Mouse (Mus musculus) forebrain, embryonic 13.5 days (tissue): Measurements from ENCODE around the gene Cdyl2. TPM values are rescaled to one million over a fixed set of nuclear protein-coding genes. Genes with fewer than 3 reads are reported as not detected.

ENCODE experiments used
- ATAC-seq: fragments of 200-750 bp; cut with Nextera tagmentation; 2 replicates; pipeline ENCODE4 v1.8.0; 2017
- H3K27ac ChIP-seq: fragments of 300-500 bp; sonication (generic); 2 replicates; pipeline ENCODE4 v1.5.1; 2015; ENCODE audit warnings: inconsistent platforms, mild to moderate bottlenecking, moderate library complexity
- H3K27me3 ChIP-seq: fragments of 300-500 bp; sonication (generic); 2 replicates; pipeline ENCODE4 v1.6.1; 2015; ENCODE audit warnings: mild to moderate bottlenecking, inconsistent platforms
- H3K36me3 ChIP-seq: fragments of 300-500 bp; sonication (generic); 2 replicates; pipeline ENCODE4 v1.6.1; 2015; ENCODE audit warnings: mild to moderate bottlenecking, inconsistent platforms; ENCODE audit not compliant: poor library complexity, severe bottlenecking
- H3K4me1 ChIP-seq: fragments of 300-500 bp; sonication (generic); 2 replicates; pipeline ENCODE4 v1.6.1; 2015; ENCODE audit warnings: inconsistent platforms
- H3K4me2 ChIP-seq: fragments of 300-500 bp; sonication (generic); 2 replicates; pipeline ENCODE4 v1.6.1; 2015; ENCODE audit warnings: inconsistent platforms, mild to moderate bottlenecking, moderate library complexity
- H3K4me3 ChIP-seq: fragments of 300-500 bp; sonication (generic); 2 replicates; pipeline ENCODE4 v1.5.1; 2015; ENCODE audit warnings: mild to moderate bottlenecking, inconsistent platforms
- H3K9ac ChIP-seq: fragments of 300-500 bp; sonication (generic); 2 replicates; pipeline ENCODE4 v1.6.1; 2015; ENCODE audit warnings: mild to moderate bottlenecking, inconsistent platforms
- H3K9me3 ChIP-seq: fragments of 300-500 bp; sonication (generic); replicated peaks from 2 replicates; pipeline ENCODE4 v1.6.1; 2016; ENCODE audit warnings: inconsistent platforms
- WGBS: fragments of 180-500 bp; shearing (Covaris S2); methylation state at CpG from one replicate; pipeline ENCODE4 v1.1.7; 2015; 5-methylcytosine and 5-hydroxymethylcytosine counted together
- polyA plus RNA-seq: library from polyadenylated mRNA; unstranded; fragments of >200 nt; fragmentation: Nextera tagmentation; extraction: Ambion mirVana; gene quantifications from 2 replicates; pipeline ENCODE4 v1.2.1, GENCODE M21; 2015

Gene Cdyl2
- polyA plus RNA-seq, 1 experiment from 2014 or later: 7.0 TPM

DNA sequence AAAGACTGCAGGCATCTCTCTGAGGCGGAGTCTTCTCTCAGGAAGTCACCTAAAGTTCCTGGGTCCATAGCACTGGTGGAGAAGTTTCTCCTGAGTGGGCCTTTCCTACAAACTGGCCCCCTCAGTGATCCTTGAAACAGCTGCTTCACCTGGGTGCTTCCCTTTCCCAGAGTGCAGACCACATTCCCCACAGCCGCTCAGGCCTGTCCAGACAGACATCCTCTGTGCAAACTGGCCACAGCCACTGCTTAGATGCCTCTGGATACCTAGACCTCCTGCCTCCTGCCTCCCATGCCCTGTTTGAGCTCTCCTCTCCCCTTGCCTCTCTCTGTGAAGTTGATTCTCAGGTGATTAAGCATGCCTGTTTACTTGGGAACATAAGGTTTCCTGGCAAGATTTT lies 156.1 kb downstream of the Cdyl2 start:
- H3K9ac ChIP-seq: no peak overlapping the region

DNA sequence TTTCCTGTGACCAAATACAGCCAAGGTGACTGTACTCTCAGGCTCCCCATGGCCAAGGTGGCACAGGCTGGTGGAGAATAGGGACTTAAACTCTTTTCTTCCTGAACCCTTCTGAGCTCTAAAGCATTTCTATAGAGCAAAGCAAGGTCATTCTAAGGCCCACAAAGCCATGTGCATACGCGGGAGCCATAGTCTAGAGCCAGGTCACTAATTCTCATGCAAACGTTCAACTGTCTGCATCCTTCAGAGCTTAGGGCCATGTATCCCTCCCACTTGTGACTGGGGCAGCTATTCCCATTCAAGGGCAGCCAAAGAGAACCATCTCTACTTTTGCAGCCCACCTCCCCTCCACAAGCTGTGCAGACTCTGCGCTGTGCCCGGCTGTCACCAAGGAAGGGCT lies 159.7 kb downstream of the Cdyl2 start:
- 84% methylated on average over 5 of the region's 5 CpGs for WGBS
- Histone ChIP-seq H3K4me1 (no peaks in the 10 kb centered on the region), H3K27me3 (no peaks in the 10 kb centered on the region), H3K9ac (no peak overlapping the region), H3K27ac (no peak overlapping the region), H3K4me3 (no peak overlapping the region), H3K4me2 (no peak overlapping the region), H3K9me3 (no peaks in the 10 kb centered on the region), H3K36me3 (no peaks in the 10 kb centered on the region)
- ATAC-seq: no peak

More for the DNA sequence above, 156.1 kb downstream of the Cdyl2 start:
- Histone ChIP-seq H3K27ac (no peak overlapping the region), H3K4me2 (no peak overlapping the region), H3K4me3 (no peak overlapping the region), H3K9me3 (no peaks in the 10 kb centered on the region), H3K27me3 (no peaks in the 10 kb centered on the region), H3K4me1 (no peaks in the 10 kb centered on the region), H3K36me3 (no peaks in the 10 kb centered on the region)
- no peak for ATAC-seq
- WGBS: 98% methylated on average over 2 of the region's 2 CpGs

- Histone ChIP-seq H3K9ac (no peak overlapping the region), H3K9me3 (no peaks in the 10 kb centered on the region), H3K4me2 (no peak overlapping the region), H3K36me3 (no peaks in the 10 kb centered on the region), H3K4me1 (no peaks in the 10 kb centered on the region), H3K27ac (no peak overlapping the region), H3K4me3 (no peak overlapping the region), H3K27me3 (no peaks in the 10 kb centered on the region)
- WGBS: 83% methylated on average over 3 of the region's 3 CpGs
- ATAC-seq: no peak
Measured at GRCm38 (mm10) chr8:116552778-116553177, 180.0 kb downstream of the Cdyl2 start.

DNA sequence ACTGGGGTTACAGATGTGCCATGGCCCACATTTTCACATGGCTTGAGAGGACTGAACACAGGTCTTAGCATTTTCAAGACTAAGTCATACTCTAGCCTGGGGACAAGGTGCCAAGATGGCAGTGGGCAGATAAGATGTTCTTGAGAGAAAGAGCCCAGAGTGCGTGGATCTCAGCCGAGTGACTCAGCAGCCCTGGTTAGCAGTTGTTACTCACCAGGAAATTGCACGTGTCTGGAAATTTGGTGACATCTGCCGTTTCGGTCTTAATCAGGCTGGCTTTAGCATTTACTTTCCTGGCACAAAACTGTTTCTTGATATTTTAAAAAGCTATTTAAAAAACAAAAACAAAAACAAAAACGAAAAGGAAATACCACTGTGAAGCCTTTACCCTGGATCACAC lies 180.5 kb downstream of the Cdyl2 start:
- Histone ChIP-seq H3K36me3 (no peaks in the 10 kb centered on the region), H3K9me3 (no peaks in the 10 kb centered on the region), H3K27me3 (no peaks in the 10 kb centered on the region), H3K4me1 (no peaks in the 10 kb centered on the region), H3K4me2 (no peak overlapping the region), H3K27ac (no peak overlapping the region), H3K4me3 (no peak overlapping the region), H3K9ac (no peak overlapping the region)
- no peak for ATAC-seq
- 88% methylated on average over 6 of the region's 6 CpGs for WGBS

- ATAC-seq: no peak
- Histone ChIP-seq H3K36me3 (no peaks in the 10 kb centered on the region), H3K9ac (no peak overlapping the region), H3K27ac (no peak overlapping the region), H3K4me3 (no peak overlapping the region), H3K4me1 (no peaks in the 10 kb centered on the region), H3K9me3 (no peaks in the 10 kb centered on the region), H3K27me3 (no peaks in the 10 kb centered on the region), H3K4me2 (no peak overlapping the region)
- 84% methylated on average over 1 of the region's 1 CpGs for WGBS
Measured at GRCm38 (mm10) chr8:116543366-116543765, 189.4 kb downstream of the Cdyl2 start.

- H3K4me1 ChIP-seq: no peaks in the 10 kb centered on the region
- no peak overlapping the region for H3K9ac ChIP-seq
- WGBS: 92% methylated on average over 5 of the region's 5 CpGs
Measured at GRCm38 (mm10) chr8:116542842-116543241, 189.9 kb downstream of the Cdyl2 start.

DNA sequence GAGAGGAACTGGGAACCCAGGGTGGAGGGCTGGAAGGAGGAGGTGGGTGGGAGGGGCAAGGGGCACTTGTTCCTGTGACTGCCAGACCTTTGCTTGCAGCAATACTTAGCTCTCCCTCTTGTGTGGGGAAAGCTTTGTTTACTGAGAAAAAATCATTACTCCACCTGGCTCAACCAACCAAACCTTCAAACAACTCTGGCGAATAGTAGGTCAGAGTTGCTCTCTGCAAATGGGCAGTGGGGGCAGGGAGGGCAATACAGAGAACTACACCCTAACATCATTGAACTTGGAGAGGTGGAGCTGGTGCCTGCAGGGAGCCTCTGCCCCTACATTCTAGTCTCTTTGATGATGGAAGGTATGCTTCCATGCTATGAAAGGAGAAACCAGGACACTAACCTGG lies 192.7 kb downstream of the Cdyl2 start:
- no peaks in the 10 kb centered on the region for H3K4me1 ChIP-seq
- no peaks in the 10 kb centered on the region for H3K36me3 ChIP-seq
- H3K4me3 ChIP-seq: no peak overlapping the region
- no peak for ATAC-seq
- no peak overlapping the region for H3K9ac ChIP-seq
- H3K27ac ChIP-seq: no peak overlapping the region
- WGBS: 100% methylated on average over 1 of the region's 1 CpGs
- H3K27me3 ChIP-seq: no peaks in the 10 kb centered on the region
- H3K9me3 ChIP-seq: no peaks in the 10 kb centered on the region
- H3K4me2 ChIP-seq: no peak overlapping the region

More at GRCm38 (mm10) chr8:116542842-116543241, 189.9 kb downstream of the Cdyl2 start:
- Histone ChIP-seq H3K27me3 (no peaks in the 10 kb centered on the region), H3K4me2 (no peak overlapping the region), H3K27ac (no peak overlapping the region), H3K4me3 (no peak overlapping the region), H3K9me3 (no peaks in the 10 kb centered on the region), H3K36me3 (no peaks in the 10 kb centered on the region)
- no peak for ATAC-seq

DNA sequence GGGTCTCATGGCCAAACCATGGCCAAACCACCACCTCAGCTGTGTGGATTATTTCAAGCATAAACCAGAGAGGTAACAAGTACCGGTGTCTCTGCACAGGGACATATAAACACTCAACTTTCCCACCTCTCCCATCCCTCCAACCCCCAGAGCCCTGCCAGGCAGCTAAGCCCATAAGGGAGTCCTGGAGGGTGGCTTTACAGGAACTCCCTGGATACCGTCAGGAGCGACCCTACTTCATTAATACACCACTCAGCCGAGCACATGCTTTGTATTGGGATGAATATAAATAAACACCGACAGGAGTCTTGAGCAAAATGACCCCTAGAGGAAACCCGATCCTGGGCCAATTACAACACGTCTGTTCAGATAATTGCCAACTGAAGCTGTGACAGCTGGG lies 194.0 kb downstream of the Cdyl2 start:
- Histone ChIP-seq H3K9ac (no peak overlapping the region), H3K4me2 (no peak overlapping the region), H3K27me3 (no peaks in the 10 kb centered on the region), H3K36me3 (no peaks in the 10 kb centered on the region), H3K27ac (no peak overlapping the region), H3K4me3 (no peak overlapping the region), H3K4me1 (no peaks in the 10 kb centered on the region), H3K9me3 (no peaks in the 10 kb centered on the region)
- WGBS: 46% methylated on average over 7 of the region's 7 CpGs
- ATAC-seq: no peak

DNA sequence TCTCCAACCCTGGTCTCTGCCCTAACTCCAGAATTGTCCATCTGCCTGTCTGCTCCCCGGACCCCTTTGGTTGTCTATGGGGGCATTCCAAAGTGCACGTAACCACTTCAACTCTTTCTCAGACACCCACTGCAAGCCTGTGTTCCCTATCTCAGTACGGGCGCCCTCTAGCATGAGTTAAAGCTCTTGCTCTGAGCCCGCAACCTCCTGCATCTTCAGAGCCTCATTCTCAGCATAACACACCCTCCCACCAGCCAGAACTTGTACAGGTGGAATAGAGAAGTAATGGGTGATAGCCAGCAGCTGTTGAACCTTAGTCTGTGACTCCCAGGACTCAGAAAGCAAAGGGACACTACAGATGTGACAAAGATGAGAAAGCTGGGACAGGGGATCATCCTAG lies 196.0 kb downstream of the Cdyl2 start:
- 82% methylated on average over 5 of the region's 5 CpGs for WGBS
- no peak overlapping the region for H3K9ac ChIP-seq
- peaks cover 8% of the 10 kb centered on the region; the same call in 1 of the 2 replicates for H3K9me3 ChIP-seq
- no peak overlapping the region for H3K4me2 ChIP-seq
- H3K4me1 ChIP-seq: no peaks in the 10 kb centered on the region
- no peak overlapping the region for H3K4me3 ChIP-seq
- H3K27me3 ChIP-seq: no peaks in the 10 kb centered on the region
- ATAC-seq: no peak
- H3K27ac ChIP-seq: no peak overlapping the region
- no peaks in the 10 kb centered on the region for H3K36me3 ChIP-seq

DNA sequence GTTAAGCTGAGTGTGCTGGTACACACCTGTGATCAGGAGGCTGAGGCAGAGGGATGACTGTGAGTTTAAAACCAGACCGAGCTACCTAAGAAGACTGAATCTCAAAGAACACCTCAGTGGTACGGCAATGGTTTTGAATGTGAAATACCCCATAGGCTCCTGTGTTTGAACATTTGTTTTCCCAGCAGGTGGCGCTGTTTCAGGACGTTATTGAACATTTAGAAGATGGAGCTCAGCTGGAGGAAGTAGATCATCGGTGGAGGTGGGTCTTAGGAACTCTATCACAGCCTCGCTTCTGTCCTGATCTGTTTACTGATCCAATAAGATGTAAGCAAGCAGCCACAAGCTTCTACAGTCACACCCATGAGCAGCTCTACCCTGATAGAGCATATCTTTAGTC lies 199.7 kb downstream of the Cdyl2 start:
- no peak overlapping the region for H3K4me3 ChIP-seq
- peaks cover 8% of the 10 kb centered on the region; the same call in 1 of the 2 replicates for H3K9me3 ChIP-seq
- H3K27me3 ChIP-seq: no peaks in the 10 kb centered on the region
- WGBS: 79% methylated on average over 6 of the region's 6 CpGs
- ATAC-seq: no peak
- no peaks in the 10 kb centered on the region for H3K4me1 ChIP-seq
- H3K36me3 ChIP-seq: no peaks in the 10 kb centered on the region
- no peak overlapping the region for H3K27ac ChIP-seq
- no peak overlapping the region for H3K9ac ChIP-seq
- H3K4me2 ChIP-seq: no peak overlapping the region

- no peaks in the 10 kb centered on the region for H3K4me1 ChIP-seq
- 78% methylated on average over 7 of the region's 7 CpGs for WGBS
- H3K36me3 ChIP-seq: no peaks in the 10 kb centered on the region
- H3K27me3 ChIP-seq: no peaks in the 10 kb centered on the region
- no peak overlapping the region for H3K4me2 ChIP-seq
- peaks cover 8% of the 10 kb centered on the region; the same call in 1 of the 2 replicates for H3K9me3 ChIP-seq
- H3K4me3 ChIP-seq: no peak overlapping the region
- no peak overlapping the region for H3K9ac ChIP-seq
- ATAC-seq: no peak
- H3K27ac ChIP-seq: no peak overlapping the region
Measured at GRCm38 (mm10) chr8:116528736-116529135, 204.1 kb downstream of the Cdyl2 start.

DNA sequence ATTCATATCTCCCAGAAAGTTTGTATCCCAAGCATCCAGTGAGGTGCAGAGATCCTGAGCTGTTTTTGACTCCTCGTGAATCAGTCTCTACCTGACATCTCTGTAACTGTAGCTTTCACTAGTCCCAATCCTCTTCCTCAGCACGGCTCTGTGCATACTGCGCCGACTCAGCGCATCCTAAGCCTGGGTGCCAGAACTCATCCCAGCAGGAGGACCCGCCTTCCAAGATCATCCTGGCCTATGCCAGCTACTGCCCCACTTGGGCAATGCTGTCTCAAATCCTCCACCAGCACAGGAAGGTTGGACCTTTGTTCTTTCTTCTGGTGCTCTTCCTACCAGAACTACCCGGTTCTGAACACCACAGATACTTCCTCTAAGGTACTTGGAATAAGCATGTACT lies 207.9 kb downstream of the Cdyl2 start:
- Histone ChIP-seq H3K27me3 (no peaks in the 10 kb centered on the region), H3K27ac (no peak overlapping the region), H3K4me1 (no peaks in the 10 kb centered on the region), H3K4me3 (no peak overlapping the region), H3K9me3 (no peaks in the 10 kb centered on the region), H3K9ac (no peak overlapping the region), H3K4me2 (no peak overlapping the region), H3K36me3 (no peaks in the 10 kb centered on the region)
- WGBS: 86% methylated on average over 7 of the region's 7 CpGs
- no peak for ATAC-seq
